Mouse (Mus musculus): ENCODE data around the gene Ppp2r5d.
A peak's percentile ranks its signal among the peaks of the same experiment; 100 is the strongest.

The Ppp2r5d gene

GRCm38 (mm10) chr17:46646322-46646662 lies 58.6 kb downstream of the Ppp2r5d start:
- DNase-seq (ENCODE audit: low read depth, low spot score) = no peak

GRCm38 (mm10) chr17:46645561-46646321 lies 59.2 kb downstream of the Ppp2r5d start, which contains the start of the genes Klc4 and Mrpl2:
TSS of gene Klc4 (minus strand) at chr17:46646022.
TSS of gene Mrpl2 (plus strand) at chr17:46646229.
- peak; percentile 100 for DNase-seq (ENCODE audit: low read depth, low spot score)

- peak; percentile 23 for DNase-seq (ENCODE audit: low read depth, low spot score)
Measured at GRCm38 (mm10) chr17:46644916-46645475, 59.9 kb downstream of the Ppp2r5d start.

GRCm38 (mm10) chr17:46644152-46644805 lies 60.6 kb downstream of the Ppp2r5d start:
- DNase-seq (ENCODE audit: low read depth, low spot score) = no peak

GRCm38 (mm10) chr17:46642060-46642459 lies 62.9 kb downstream of the Ppp2r5d start:
- DNase-seq (ENCODE audit: low read depth, low spot score) = no peak

GRCm38 (mm10) chr17:46639929-46640328 lies 65.0 kb downstream of the Ppp2r5d start:
- no peak for DNase-seq (ENCODE audit: low read depth, low spot score)

- peak; percentile 61 for DNase-seq (ENCODE audit: low read depth, low spot score)
Measured at GRCm38 (mm10) chr17:46636831-46637523, 67.9 kb downstream of the Ppp2r5d start.

Measured in CD4-positive helper T cell, adult 2 months (primary cell).